Mouse (Mus musculus) G1E (cell line): ENCODE results near the gene Atg5.

Experiments
- CTCF ChIP-seq: IDR thresholded peaks from 2 replicates; pipeline ENCODE4 v1.5.1; 2012; ENCODE audit warnings: low read depth, low read length, inconsistent platforms, mixed read lengths
- GATA1 ChIP-seq: IDR thresholded peaks from 2 replicates; pipeline ENCODE4 v1.6.1; 2012; ENCODE audit warnings: borderline replicate concordance, low read length, inconsistent platforms, mixed read lengths
- POLR2AphosphoS5 ChIP-seq: IDR thresholded peaks from 2 replicates; pipeline ENCODE4 v1.6.1; 2012; ENCODE audit warnings: low read depth, low read length, inconsistent platforms; ENCODE audit not compliant: insufficient replicate concordance
- TAL1 ChIP-seq: conservative IDR thresholded peaks from 2 replicates; pipeline ENCODE4 v1.6.1; 2012; ENCODE audit warnings: low read depth, low read length, inconsistent platforms, mixed read lengths

- TF ChIP-seq CTCF (no peak), POLR2AphosphoS5 (no peak), TAL1 (no peak), GATA1 (no peak)
Observed at GRCm38 (mm10) chr10:44375501-44375900, 107.3 kb downstream of the Atg5 start.
